Mouse (Mus musculus): ENCODE measurements around the gene Pced1b.
"Not testable (repeated sequence)": the region's sequence is repeated elsewhere in the genome, so short reads cannot be mapped to it uniquely, and the experiment has no call there.

The Pced1b gene

DNA sequence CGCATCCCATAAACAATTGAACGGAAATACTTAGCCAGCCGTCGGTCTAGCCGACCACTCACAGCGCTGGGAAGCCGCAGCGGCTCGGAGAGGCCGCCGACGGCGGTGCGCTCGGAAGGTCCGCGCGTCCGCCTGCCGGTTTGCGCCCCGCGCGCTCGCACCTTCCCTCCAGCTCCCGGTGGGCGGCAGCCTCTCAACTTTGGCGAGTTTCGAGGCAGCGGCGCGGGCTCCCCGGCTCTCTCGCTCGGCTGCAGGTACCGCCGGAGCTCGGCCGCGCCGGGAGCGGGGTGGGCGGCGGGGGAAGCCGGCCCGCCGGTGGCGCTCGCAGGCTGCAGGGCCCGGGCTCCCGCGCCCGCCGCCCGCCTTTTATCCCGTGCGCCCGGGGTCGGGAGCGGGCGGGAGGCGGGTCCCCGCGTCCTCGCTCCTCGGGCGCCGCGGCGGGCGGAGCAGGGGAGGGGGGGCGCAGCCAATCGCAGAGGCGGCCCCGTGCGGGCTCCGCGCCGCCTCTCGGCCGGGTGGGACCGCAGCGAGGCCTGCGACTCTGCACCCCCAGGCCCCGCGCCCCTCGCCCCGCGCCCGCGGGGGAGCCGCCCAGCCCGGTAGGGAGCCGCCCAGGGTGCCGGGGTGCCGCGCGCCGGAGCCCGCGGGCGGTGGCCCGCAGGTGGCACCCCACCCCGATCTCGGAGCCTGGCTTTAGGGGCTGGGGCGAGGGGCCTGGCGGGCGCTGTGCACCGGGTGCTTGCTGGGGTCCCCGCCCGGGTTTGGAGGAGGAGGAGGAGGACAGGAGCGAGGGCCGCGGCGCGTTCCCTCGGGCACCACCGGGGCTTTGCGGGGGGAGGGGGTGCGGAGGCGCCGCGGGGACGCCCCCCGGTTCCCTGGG lies at the start of gene Pced1b, which contains the start of gene Amigo2:
Gene Pced1b (plus strand): TSS at position 197 of the 880 bp plus-strand sequence.
Gene Amigo2 (minus strand): TSS at position 377 of the 880 bp plus-strand sequence.
- DNase-seq, result peak; percentile 78

DNA sequence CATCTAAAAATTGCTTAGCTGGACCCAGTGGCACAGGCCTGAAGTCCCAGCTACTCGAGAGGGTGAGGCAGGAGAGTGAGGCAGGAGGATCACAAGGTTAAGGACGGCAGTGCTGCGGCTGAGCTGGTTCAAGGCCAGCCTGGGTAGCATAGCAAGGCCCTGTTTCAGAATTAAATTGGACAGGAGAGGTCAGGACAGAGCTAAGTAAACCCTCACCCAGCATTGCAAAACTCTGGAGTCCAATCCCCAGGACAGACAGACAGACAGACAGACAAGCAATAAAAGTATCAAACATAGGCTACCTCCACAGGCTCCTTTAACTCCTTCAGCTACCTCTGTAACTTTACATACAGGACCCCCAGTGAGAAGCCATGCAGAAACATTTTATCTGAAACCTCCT lies 42.0 kb upstream of the Pced1b start:
- no peak for DNase-seq

DNA sequence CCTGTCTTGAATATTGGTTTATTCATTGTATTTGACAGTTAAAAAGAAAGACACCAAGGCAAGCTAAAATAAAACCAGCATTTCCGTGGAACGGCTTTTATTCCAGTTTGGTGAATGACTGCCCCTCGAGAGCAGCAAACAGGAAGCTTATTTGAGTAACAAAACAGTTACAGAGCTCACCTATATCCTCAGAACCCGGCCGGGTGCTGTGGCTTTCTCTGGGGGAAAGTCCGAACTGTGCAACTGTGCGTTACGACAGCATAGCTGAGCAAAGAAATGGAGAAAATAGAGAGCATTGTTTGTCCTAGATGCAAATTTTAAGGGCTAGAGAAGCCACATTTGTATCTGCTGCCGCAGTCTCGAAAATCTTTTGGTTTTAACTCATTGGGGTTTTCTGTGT lies 41.1 kb upstream of the Pced1b start:
- no peak for DNase-seq

DNA sequence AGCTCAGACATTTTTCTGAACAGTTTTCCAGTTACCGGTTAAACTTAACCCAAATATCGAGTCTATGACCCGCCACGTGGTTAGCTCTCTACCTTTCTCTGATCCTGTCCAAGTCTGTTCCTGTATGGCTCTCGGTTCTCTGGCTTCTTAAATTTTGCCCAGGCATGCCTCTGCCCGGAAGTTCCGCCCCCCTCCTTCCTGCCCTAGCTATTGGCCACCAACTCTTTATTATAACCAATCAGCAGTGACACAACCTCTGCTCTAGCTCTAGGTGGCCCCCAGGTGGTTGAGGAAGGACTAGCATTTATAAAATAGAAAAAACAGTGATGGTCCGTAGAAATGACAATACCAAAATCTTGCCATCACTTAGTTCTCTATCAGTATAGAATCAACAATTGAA lies 40.4 kb upstream of the Pced1b start:
- no peak for DNase-seq

DNA sequence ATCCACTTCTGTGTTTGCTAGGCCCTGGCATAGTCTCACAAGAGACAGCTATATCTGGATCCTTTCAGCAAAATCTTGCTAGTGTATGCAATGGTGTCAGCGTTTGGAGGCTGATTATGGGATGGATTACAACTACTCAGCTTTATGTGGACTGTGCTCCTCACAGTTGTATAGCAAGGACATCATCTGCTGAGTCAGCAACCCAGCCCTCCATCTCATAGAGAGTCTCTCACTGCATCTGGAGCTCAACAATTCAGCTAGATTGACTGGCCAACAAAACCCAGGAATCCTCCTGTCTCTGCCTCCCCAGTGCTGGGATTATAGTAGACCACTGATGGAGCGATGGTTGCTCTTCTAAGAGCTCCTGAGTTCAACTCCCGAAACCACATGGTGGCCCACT lies 37.2 kb upstream of the Pced1b start:
- not testable (repeated sequence) for DNase-seq

DNA sequence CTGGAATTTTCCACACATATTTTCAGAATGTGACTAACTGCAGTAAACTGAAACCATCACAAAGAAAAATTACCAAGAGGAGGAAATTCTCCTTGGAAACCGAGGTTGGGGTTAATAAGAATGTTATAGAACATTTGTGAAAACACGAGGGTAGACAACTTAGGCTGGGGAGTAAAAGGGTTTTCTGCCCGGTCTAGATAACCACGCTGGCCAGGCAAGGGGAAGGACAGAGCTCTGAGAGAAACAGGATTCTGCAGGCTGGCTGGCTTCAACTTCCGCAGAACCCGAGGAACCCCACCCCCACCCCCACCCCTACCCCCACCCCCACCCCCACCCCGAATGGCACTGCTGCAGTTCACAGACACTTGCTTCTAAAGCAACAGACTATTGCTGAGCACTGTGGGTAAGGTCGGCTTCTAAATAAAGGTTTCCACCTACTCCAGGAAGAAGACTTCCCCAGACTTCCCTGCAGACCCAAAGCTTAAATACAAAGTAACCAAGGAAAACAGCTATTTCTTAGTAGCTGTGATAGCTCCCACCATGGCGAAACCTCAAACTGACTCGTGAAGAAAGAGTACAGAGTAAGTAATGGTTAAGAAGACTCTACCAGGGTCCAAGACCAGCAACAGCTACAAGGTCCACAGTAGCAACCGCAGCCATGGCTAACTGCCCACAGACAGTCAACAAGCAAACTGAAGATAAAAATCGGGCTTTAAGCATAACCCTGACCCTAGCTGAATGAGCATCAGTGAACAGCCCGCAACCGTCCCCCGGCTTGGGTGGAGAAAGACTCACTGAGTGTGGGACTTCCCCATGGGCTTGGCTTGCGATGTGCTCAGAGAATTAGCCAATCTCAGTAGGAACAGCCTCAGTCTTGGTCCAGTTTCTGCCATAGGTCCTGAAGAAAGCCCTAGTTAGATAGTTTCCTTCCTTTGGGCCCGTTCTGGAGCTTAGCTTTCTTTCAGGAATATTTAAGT lies 34.1 kb upstream of the Pced1b start:
- peak; percentile 25 for DNase-seq

DNA sequence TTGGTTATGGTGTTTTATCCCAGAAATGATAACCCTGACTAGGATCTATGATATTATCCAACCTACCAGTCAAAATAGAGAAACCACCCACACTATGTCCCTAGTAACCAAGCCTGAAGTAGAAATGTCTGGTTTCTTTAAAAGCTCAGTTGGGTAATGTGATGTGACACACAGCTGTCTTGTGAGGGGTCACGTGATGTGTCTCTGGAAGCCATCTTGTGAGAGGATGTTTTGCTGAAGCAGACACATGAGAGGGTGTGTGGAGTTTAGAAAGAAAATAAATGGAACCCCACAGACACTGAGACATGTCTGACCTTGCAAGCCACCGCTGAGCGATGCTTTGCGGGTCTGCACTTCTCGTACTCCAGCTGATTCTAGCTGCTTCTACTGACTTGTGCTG lies 30.1 kb upstream of the Pced1b start:
- DNase-seq, result no peak

DNA sequence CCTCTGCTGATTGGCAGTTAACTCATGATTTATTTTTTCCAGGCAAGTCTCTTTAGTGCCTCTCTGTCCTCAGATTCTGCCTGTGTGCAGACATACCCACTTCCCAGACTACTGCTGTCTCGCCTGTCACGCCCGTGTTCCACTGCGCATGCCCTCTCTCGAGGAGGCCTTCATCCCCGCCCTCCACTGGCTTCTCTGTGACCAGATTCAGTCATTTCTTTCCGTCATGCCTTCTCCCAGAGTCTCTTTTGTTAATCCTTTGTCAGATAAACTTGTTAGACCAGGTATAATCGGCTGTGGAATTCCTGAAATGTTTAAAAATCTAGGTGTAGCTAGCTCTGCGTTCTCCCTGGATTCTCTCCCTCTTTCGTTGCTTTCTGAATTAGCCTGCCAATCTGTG lies 23.5 kb upstream of the Pced1b start:
- DNase-seq, result no peak

DNA sequence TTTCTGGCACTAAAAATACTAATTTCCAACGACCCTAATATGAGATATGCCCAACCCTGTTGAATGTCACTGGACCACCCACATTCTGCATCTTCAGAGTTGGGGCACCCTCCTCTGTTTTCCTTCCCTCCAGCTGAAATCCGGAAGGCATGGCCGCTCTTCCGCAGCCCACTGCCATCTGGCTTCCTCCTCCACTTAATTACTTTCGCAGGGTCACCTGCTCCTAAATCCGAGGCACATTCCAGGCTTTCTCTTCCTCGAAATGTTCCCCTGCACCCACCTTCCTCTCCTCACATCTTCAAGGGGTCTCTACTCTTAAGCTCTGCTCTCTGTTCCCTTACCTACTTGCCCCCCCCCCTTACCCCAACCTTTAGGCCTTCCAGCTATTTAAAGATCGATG lies 22.9 kb upstream of the Pced1b start:
- DNase-seq, result no peak

DNA sequence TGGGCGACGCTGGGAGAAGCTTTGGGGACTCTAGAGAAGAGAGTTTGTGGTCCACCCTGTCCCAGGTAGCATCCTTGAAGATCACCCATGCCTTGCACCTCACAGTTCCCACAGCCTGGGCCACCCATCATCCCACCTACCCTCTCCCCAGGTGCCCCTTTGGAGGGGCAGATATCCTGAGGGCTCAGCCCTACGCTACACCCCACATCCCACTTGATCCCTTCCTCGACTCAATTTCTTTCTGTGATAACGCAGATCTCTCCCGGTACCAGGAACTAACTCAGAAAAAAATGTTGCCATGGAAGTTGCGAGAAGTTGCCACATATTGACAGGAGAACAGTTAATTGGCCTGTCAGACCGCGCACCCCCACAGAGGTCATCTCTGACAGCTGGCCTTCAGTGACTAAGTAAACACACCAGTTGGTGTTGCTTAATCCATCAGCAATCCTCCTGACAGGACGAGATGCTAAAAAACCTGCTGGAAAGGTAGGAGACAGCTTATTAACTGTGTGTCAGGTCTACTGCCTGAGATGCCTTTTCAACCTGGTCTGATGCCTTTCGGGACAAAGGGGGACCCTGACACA lies 17.3 kb upstream of the Pced1b start:
- no peak for DNase-seq

DNA sequence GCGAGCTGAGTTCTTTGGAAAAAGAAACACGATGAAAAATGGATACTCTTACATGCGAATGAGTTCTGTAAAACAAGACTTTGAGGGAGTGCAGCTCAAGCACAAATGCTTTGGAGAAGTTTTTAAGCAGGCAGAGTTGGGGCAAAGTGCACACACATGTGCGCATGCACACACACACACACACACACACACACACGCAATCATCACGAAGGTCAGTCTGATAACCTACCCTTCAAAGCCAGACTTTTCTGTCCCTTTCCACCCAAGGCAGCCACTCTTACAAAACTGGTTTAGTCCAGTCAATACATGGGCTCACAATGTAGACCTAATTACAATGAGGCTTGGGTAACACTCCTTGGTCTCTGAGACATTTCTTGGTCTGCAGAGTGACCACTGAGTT lies 12.8 kb upstream of the Pced1b start:
- DNase-seq, result no peak

DNA sequence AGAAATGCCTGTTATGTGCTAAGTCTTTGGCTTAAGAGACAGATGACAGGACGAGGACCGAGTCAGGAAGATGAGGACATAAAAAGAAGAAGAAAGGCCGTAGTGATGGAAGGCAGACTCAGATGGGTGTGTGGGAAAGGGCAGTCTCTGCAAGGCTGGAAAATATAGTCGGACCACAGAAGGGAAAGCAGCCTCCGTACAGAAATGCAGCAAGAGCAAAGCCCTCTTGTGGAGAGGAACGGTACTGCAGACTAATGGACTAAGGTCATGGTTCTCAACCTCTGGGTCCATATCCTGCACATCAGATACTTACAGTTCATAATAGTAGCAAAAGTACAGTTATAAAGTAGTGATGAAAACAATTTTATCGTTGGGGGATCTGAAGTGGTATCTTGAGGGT lies 11.7 kb upstream of the Pced1b start:
- DNase-seq, result peak; percentile 78

DNA sequence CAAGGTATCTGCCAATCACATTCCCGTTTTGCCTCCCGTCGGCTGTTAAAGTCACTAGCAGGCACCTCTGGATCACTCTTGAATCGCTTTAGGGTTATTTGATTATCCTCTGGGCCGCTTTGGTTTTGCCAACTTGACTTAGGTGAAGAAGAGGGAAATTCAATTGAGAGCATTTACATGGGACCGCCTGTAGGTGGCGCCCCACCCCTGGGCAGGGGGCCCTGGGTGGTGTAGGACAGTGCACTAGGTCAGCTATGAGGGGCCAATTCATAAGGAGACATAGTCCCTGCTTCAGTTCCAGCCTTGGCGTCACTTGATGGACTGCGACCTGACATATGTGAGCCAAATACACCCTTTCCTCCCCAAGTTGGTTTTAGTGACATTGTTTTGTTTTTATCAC lies 10.0 kb upstream of the Pced1b start:
- DNase-seq, result peak; percentile 83

DNA sequence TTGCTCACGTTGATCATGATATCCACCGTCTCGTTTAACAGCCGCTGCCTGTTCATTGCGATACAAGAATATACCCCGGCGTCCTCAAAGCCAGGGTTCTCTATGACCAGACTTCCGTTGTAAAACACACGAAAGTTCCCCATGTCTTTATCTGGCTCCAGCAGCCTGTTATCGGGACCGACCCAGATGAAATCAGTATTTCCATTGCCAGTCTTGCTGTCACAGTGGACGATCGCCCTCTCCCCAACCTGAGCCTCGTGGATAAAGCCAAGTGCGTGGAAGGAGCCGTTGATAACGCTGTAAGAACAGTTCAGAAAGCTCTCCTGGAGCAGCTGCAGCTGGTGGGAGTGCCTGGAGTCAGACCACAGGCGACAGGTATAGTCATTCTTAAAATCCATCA lies 1.5 kb upstream of the Pced1b start:
- DNase-seq, result no peak

DNA sequence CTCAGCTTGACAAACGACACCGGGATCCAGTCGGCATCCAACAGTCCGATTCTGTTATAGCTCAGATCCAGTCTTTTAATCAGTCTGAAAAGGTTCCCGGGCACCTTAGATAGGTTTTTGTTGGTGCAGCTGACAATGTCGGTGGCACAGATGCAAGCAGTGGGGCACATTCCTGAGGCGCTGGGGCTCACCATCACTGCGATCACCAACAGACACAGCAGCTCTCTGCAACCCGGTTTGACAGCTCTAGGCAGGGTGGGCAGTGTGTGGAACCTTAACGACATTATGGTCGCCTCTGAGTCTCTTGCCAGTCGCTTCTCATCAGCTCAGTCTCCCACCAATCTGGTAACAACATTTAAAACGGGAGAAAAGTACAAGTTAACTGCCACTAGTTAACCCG lies 651 bp upstream of the Pced1b start:
- DNase-seq, result peak; percentile 33

DNA sequence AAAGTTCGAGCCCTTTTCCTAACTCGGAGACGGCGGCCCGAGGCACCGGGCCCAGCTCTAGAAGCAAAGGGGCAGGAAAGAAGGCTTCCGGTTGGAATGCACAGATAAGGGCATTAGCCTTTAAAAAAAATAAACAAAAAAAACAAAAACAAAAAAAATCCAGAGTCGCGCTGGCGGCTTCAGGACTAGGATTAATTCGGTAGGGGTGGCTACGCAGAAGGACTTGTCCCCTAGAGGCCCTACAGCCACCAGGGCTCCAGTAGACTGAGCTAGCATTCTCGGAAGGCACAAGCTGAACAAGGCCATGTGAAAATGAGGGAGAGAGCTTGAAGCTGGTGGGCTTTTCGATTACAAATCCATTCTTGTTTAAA lies 869 bp downstream of the Pced1b start:
- no peak for DNase-seq

DNA sequence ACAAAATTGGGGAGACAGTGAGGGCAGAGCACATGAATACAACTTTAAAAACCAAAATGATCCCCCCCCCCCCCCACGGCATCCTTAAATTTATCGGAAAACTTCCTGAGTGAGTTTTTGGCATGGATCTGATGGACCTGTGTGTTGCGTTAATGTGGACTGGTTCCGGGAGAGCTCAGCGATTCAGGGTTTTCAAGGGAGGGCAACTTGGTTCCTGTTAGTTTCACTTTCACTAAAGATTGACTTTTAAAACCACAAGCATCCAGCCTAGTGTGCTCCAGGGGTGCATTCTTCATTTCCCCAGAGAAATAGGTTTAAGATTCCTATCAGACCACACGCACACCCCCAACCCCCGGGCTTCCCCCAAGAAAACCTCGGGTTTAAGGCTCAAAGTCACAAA lies 1.4 kb downstream of the Pced1b start:
- DNase-seq, result peak; percentile 30

DNA sequence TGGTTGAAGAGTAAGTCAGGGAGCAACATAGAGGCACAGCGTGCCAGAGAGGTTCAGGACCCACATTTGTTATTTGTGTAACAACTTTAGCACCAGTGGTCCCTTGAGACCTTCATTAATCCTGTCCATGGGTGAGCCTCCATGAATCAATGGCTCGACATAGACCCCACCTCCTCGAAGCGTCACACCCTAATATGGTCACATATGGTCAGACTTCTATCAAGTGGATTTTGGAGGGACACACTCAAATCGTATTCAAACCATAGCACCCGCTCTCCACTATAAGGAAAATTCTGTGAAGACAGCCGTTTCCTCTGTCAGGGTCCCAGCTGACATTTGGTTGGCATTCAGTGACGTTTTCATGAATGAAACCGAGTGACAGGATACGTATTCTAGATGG lies 2.4 kb downstream of the Pced1b start:
- no peak for DNase-seq

DNA sequence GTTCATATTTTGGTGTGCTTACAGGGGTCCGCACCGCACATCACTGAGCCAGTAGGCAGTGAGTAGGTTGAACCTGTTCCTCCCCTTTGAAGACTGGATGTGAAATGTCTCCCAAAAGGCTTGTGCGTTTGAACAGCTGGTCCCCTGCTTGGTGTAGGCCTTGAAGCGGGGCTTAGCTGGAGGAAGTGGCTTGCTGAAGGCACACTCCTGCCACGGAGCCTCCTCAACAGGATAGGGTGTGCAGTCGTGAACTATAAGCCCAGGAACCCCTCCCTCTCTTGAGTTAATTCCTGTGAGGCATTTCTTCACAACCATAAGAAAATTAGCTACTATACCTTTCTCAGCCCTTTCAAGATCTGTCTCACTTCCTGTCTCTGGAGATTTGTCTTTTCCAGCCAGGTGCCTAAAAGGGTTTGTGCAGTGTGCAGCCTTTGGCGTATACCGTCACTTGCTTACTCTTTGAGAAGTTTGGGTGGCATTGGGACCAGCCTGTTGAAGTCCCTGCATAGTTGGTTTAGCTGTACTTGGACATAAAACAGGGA lies 5.7 kb downstream of the Pced1b start:
- peak; percentile 68 for DNase-seq

DNA sequence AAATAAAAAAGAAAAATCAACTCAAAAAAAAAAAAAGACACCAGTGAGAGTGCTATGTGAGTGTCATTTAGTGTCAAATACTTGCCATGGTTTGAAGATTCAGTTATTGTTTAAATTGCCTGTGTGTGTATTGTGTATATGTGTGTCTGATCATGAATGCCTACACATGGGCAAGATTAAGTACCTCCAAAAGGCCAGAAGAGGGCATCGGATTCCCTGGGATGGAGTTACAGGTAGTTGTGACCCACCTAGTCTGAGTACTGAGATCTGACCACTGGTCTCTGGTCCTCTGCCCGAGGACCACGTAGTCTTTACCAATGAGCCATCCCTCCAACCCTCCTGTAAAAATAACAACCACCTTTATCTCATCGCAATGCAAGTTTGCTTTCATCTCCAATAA lies 7.5 kb downstream of the Pced1b start:
- DNase-seq, result no peak

DNA sequence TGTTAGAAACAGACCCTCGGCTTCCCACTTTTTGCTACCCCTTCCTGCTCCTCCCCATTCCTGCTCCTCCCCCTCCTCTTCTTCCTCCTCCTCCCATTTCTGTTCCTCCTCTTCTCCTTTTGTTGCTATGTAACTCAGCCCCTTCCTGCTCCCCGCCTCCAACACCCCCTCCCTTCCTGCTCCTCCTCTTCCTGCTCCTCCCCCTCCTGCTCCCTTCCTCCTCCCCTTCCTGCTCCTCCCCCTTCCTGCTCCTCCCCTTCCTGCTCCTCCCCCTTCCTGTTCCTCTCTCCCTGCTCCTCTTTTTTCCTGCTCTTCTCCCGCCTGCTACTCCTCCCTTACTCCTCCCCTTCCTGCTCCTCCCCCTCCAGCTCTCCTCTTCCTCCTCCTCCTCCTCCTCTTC lies 8.9 kb downstream of the Pced1b start:
- no peak for DNase-seq

DNA sequence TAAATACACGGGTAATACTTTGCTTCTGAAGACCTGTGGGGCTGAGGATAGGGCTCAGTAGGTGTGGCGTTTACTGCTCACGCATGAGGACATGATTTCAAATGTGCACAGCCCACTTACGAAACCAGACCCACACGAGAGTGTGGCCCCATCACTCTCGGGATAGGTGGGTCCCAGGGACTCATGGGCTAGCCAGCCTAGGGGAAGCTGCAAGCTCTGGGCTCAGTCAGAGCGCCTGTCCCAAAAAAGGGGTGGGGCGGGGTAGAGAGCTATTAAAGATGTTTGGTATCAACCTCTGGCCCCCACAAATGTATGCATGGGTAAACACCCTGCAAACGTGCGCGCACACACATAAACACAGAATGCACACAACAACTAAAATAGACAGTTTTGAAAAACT lies 9.5 kb downstream of the Pced1b start:
- no peak for DNase-seq

DNA sequence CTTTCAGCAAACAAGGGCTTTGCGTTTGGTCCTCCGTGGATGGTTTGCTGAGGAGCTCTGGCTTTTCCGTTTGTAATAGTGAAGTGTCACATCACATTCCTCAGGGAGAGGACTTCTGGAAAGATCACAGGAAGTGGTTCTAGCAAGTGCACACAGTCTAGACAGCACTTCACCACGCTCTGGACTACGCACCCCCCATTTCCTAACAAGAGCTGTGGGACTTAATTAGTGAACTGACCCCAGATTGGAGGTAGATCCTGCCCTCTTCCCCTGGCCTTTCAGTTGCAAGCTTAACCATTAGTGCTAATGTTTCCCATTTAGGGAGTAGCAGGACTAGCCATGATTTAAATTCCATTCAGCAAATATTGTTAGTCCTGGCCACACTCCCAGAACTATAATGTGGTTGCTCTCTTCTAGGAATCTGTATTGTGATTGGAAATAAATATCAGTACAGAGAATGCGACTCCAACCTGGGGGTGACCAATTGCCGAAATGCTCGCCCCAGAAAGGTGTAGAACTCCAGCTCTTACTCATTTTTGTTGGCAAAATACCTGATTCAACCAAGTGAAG lies 10.4 kb downstream of the Pced1b start:
- no peak for DNase-seq

Data from thymus, postnatal 4 days (tissue).